Mouse (Mus musculus) stomach, postnatal 0 days (tissue): ENCODE results near the gene Ccdc92.

ENCODE experiments used
- CTCF ChIP-seq: IDR thresholded peaks from 2 replicates; pipeline ENCODE4 v1.5.1; 2016; ENCODE audit warnings: antibody characterized with exemption, low read depth, mild to moderate bottlenecking, moderate library complexity
- EP300 ChIP-seq: optimal IDR thresholded peaks from 2 replicates; pipeline ENCODE3; 2016; ENCODE audit warnings: antibody characterized with exemption

- TF ChIP-seq EP300 (no peak), CTCF (no peak)
Observed at GRCm38 (mm10) chr5:124902195-124902594, 40.0 kb upstream of the Ccdc92 start.
